Mouse (Mus musculus): ENCODE results near the gene Vmn2r96. TPM values are rescaled to one million over a fixed set of nuclear protein-coding genes. Genes with fewer than 3 reads are reported as not detected.
"Not testable (repeated sequence)": the region's sequence is repeated elsewhere in the genome, so short reads cannot be mapped to it uniquely, and the experiment has no call there.

The Vmn2r96 gene
- polyA plus RNA-seq (2015; fragmentation: Nextera tagmentation; extraction: Ambion mirVana), result not detected in 2 replicates

GRCm38 (mm10) chr17:18572851-18573250 is at the start of gene Vmn2r96:
Gene Vmn2r96 (plus strand): TSS chr17:18573151.
- not testable (repeated sequence) for H3K9ac ChIP-seq (ENCODE audit: low read length); ATAC-seq (ENCODE audit: low read depth); H3K27me3 ChIP-seq (ENCODE audit: control insufficient read depth, insufficient read depth, low read depth, low read length); H3K36me3 ChIP-seq (ENCODE audit: control insufficient read depth, insufficient read depth, low read length); H3K4me1 ChIP-seq (replicated peaks; ENCODE audit: control insufficient read depth, insufficient read depth, low read length); H3K27ac ChIP-seq (ENCODE audit: low read length); H3K9me3 ChIP-seq (ENCODE audit: control insufficient read depth, low read length); H3K4me2 ChIP-seq (ENCODE audit: low read depth, low read length); H3K4me3 ChIP-seq (ENCODE audit: low read length)
- 81% methylated on average over 1 of the region's 1 CpGs for WGBS

GRCm38 (mm10) chr17:18523371-18523770 is 49.6 kb upstream of the Vmn2r96 start:
- H3K27ac ChIP-seq (ENCODE audit: low read length), result no peak overlapping the region
- H3K9ac ChIP-seq (ENCODE audit: low read length), result no peak overlapping the region
- no peaks in the 10 kb centered on the region for H3K27me3 ChIP-seq (ENCODE audit: control insufficient read depth, insufficient read depth, low read depth, low read length)
- no peak overlapping the region for H3K4me3 ChIP-seq (ENCODE audit: low read length)
- ATAC-seq (ENCODE audit: low read depth), result no peak
- no peak overlapping the region for H3K4me2 ChIP-seq (ENCODE audit: low read depth, low read length)
- H3K9me3 ChIP-seq (ENCODE audit: control insufficient read depth, low read length), result peaks cover 10% of the 10 kb centered on the region
- no peaks in the 10 kb centered on the region for H3K36me3 ChIP-seq (ENCODE audit: control insufficient read depth, insufficient read depth, low read length)
- H3K4me1 ChIP-seq (replicated peaks; ENCODE audit: control insufficient read depth, insufficient read depth, low read length), result no peaks in the 10 kb centered on the region

- Histone ChIP-seq H3K9ac (ENCODE audit: low read length) (no peak overlapping the region), H3K9me3 (ENCODE audit: control insufficient read depth, low read length) (peaks cover 10% of the 10 kb centered on the region), H3K4me2 (ENCODE audit: low read depth, low read length) (no peak overlapping the region), H3K4me1 (replicated peaks; ENCODE audit: control insufficient read depth, insufficient read depth, low read length) (no peaks in the 10 kb centered on the region), H3K36me3 (ENCODE audit: control insufficient read depth, insufficient read depth, low read length) (no peaks in the 10 kb centered on the region), H3K27ac (ENCODE audit: low read length) (no peak overlapping the region), H3K4me3 (ENCODE audit: low read length) (no peak overlapping the region), H3K27me3 (ENCODE audit: control insufficient read depth, insufficient read depth, low read depth, low read length) (no peaks in the 10 kb centered on the region)
- no peak for ATAC-seq (ENCODE audit: low read depth)
- 68% methylated on average over 1 of the region's 1 CpGs for WGBS
Measured at GRCm38 (mm10) chr17:18523991-18524390, 49.0 kb upstream of the Vmn2r96 start.

- not testable (repeated sequence) for H3K36me3 ChIP-seq (ENCODE audit: control insufficient read depth, insufficient read depth, low read length); H3K27me3 ChIP-seq (ENCODE audit: control insufficient read depth, insufficient read depth, low read depth, low read length); H3K4me3 ChIP-seq (ENCODE audit: low read length); H3K9ac ChIP-seq (ENCODE audit: low read length); H3K4me2 ChIP-seq (ENCODE audit: low read depth, low read length); H3K4me1 ChIP-seq (replicated peaks; ENCODE audit: control insufficient read depth, insufficient read depth, low read length); ATAC-seq (ENCODE audit: low read depth); H3K27ac ChIP-seq (ENCODE audit: low read length)
- WGBS, result 87% methylated on average over 31 of the region's 31 CpGs
- peaks cover 11% of the 10 kb centered on the region for H3K9me3 ChIP-seq (ENCODE audit: control insufficient read depth, low read length)
Measured at GRCm38 (mm10) chr17:18558212-18559158, 14.5 kb upstream of the Vmn2r96 start.

- not testable (repeated sequence) for ATAC-seq (ENCODE audit: low read depth); H3K4me1 ChIP-seq (replicated peaks; ENCODE audit: control insufficient read depth, insufficient read depth, low read length); H3K9me3 ChIP-seq (ENCODE audit: control insufficient read depth, low read length); H3K4me3 ChIP-seq (ENCODE audit: low read length); H3K36me3 ChIP-seq (ENCODE audit: control insufficient read depth, insufficient read depth, low read length); H3K4me2 ChIP-seq (ENCODE audit: low read depth, low read length); H3K27ac ChIP-seq (ENCODE audit: low read length); H3K9ac ChIP-seq (ENCODE audit: low read length); H3K27me3 ChIP-seq (ENCODE audit: control insufficient read depth, insufficient read depth, low read depth, low read length)
- 85% methylated on average over 17 of the region's 17 CpGs for WGBS
Measured at GRCm38 (mm10) chr17:18566186-18566585, 6.8 kb upstream of the Vmn2r96 start.

GRCm38 (mm10) chr17:18615151-18615550 is 42.2 kb downstream of the Vmn2r96 start:
- not testable (repeated sequence) for H3K27me3 ChIP-seq (ENCODE audit: control insufficient read depth, insufficient read depth, low read depth, low read length); H3K27ac ChIP-seq (ENCODE audit: low read length); H3K4me2 ChIP-seq (ENCODE audit: low read depth, low read length); H3K9me3 ChIP-seq (ENCODE audit: control insufficient read depth, low read length); H3K4me1 ChIP-seq (replicated peaks; ENCODE audit: control insufficient read depth, insufficient read depth, low read length); ATAC-seq (ENCODE audit: low read depth); H3K4me3 ChIP-seq (ENCODE audit: low read length); H3K9ac ChIP-seq (ENCODE audit: low read length); H3K36me3 ChIP-seq (ENCODE audit: control insufficient read depth, insufficient read depth, low read length)
- WGBS, result 82% methylated on average over 6 of the region's 6 CpGs

GRCm38 (mm10) chr17:18626532-18626931 is 53.6 kb downstream of the Vmn2r96 start:
- Histone ChIP-seq H3K27me3 (ENCODE audit: control insufficient read depth, insufficient read depth, low read depth, low read length) (no peaks in the 10 kb centered on the region), H3K9ac (ENCODE audit: low read length) (no peak overlapping the region), H3K9me3 (ENCODE audit: control insufficient read depth, low read length) (peaks cover 5% of the 10 kb centered on the region; the same call in 1 of the 2 replicates), H3K4me3 (ENCODE audit: low read length) (no peak overlapping the region), H3K36me3 (ENCODE audit: control insufficient read depth, insufficient read depth, low read length) (no peaks in the 10 kb centered on the region), H3K27ac (ENCODE audit: low read length) (no peak overlapping the region), H3K4me2 (ENCODE audit: low read depth, low read length) (no peak overlapping the region), H3K4me1 (replicated peaks; ENCODE audit: control insufficient read depth, insufficient read depth, low read length) (no peaks in the 10 kb centered on the region)
- no peak for ATAC-seq (ENCODE audit: low read depth)

Other genes with a start within 250 kb of the Vmn2r96 start
- gene Vmn2r95, start 149.1 kb upstream of the Vmn2r96 start, polyA plus RNA-seq (2015; fragmentation: Nextera tagmentation; extraction: Ambion mirVana), result not detected in 2 replicates